Mouse (Mus musculus): ENCODE data around the gene Rsph14. TPM values are rescaled to one million over a fixed set of nuclear protein-coding genes. Genes with fewer than 3 reads are reported as not detected.

The Rsph14 gene
- total RNA-seq (2017), result not detected in 2 replicates

GRCm38 (mm10) chr10:75032395-75032794 is at the start of gene Rsph14:
TSS of gene Rsph14 (minus strand) at chr10:75032586.
- ATAC-seq (replicated peaks; ENCODE audit: low read depth, poor library complexity, severe bottlenecking), result no peak

- peak; percentile 77 for ATAC-seq (replicated peaks; ENCODE audit: low read depth, poor library complexity, severe bottlenecking)
Observed at GRCm38 (mm10) chr10:75078174-75079128, 46.1 kb upstream of the Rsph14 start.

GRCm38 (mm10) chr10:75075665-75076064 is 43.3 kb upstream of the Rsph14 start:
- no peak for ATAC-seq (replicated peaks; ENCODE audit: low read depth, poor library complexity, severe bottlenecking)

GRCm38 (mm10) chr10:75070281-75070976 is 38.0 kb upstream of the Rsph14 start:
- ATAC-seq (replicated peaks; ENCODE audit: low read depth, poor library complexity, severe bottlenecking), result peak; percentile 54

GRCm38 (mm10) chr10:75068624-75069328 is 36.4 kb upstream of the Rsph14 start:
- ATAC-seq (replicated peaks; ENCODE audit: low read depth, poor library complexity, severe bottlenecking), result no peak

GRCm38 (mm10) chr10:75068086-75068485 is 35.7 kb upstream of the Rsph14 start:
- ATAC-seq (replicated peaks; ENCODE audit: low read depth, poor library complexity, severe bottlenecking), result no peak

GRCm38 (mm10) chr10:75067446-75067845 is 35.1 kb upstream of the Rsph14 start:
- ATAC-seq (replicated peaks; ENCODE audit: low read depth, poor library complexity, severe bottlenecking), result no peak

- 0 out of 2 replicates have a peak, but pooled peaks have one; percentile 21 for ATAC-seq (replicated peaks; ENCODE audit: low read depth, poor library complexity, severe bottlenecking)
Observed at GRCm38 (mm10) chr10:75065691-75066090, 33.3 kb upstream of the Rsph14 start.

GRCm38 (mm10) chr10:75063301-75063965 is 31.0 kb upstream of the Rsph14 start:
- no peak for ATAC-seq (replicated peaks; ENCODE audit: low read depth, poor library complexity, severe bottlenecking)

GRCm38 (mm10) chr10:75062621-75063020 is 30.2 kb upstream of the Rsph14 start:
- ATAC-seq (replicated peaks; ENCODE audit: low read depth, poor library complexity, severe bottlenecking), result no peak

GRCm38 (mm10) chr10:75062189-75062561 is 29.8 kb upstream of the Rsph14 start:
- peak; percentile 14; the same call in 1 of the 2 replicates for ATAC-seq (replicated peaks; ENCODE audit: low read depth, poor library complexity, severe bottlenecking)

- ATAC-seq (replicated peaks; ENCODE audit: low read depth, poor library complexity, severe bottlenecking), result no peak
Observed at GRCm38 (mm10) chr10:75061341-75062188, 29.2 kb upstream of the Rsph14 start.

- ATAC-seq (replicated peaks; ENCODE audit: low read depth, poor library complexity, severe bottlenecking), result no peak
Observed at GRCm38 (mm10) chr10:75060843-75061235, 28.5 kb upstream of the Rsph14 start.

GRCm38 (mm10) chr10:75060217-75060842 is 27.9 kb upstream of the Rsph14 start, which contains the start of gene Bcr:
TSS of gene Bcr (plus strand) at chr10:75060592.
- ATAC-seq (replicated peaks; ENCODE audit: low read depth, poor library complexity, severe bottlenecking), result peak; percentile 50

- ATAC-seq (replicated peaks; ENCODE audit: low read depth, poor library complexity, severe bottlenecking), result peak; percentile 57
Observed at GRCm38 (mm10) chr10:75059396-75059795, 27.0 kb upstream of the Rsph14 start.

GRCm38 (mm10) chr10:75058761-75059395 is 26.5 kb upstream of the Rsph14 start:
- no peak for ATAC-seq (replicated peaks; ENCODE audit: low read depth, poor library complexity, severe bottlenecking)

- ATAC-seq (replicated peaks; ENCODE audit: low read depth, poor library complexity, severe bottlenecking), result no peak
Observed at GRCm38 (mm10) chr10:75058336-75058735, 25.9 kb upstream of the Rsph14 start.

- ATAC-seq (replicated peaks; ENCODE audit: low read depth, poor library complexity, severe bottlenecking), result no peak
Observed at GRCm38 (mm10) chr10:75056255-75056654, 23.9 kb upstream of the Rsph14 start.

All from common myeloid progenitor, adult 5-6 weeks (primary cell).